19 mouse cellular contexts compared by ENCODE assay signal in genomic region chr7:79732622-79733021, GRCm38 (mm10). TPM values are rescaled to one million over a fixed set of nuclear protein-coding genes. Genes with fewer than 3 reads are reported as not detected.
DNase-seq lines count a peak whose midpoint lies in the region; TF ChIP-seq lines count a peak whose summit lies in the region.
"Had no signal": no experiment of that assay in that cellular context is flagged by ENCODE, and none has a peak within 500 bp of the region (broad histone marks: within the 10 kb centered on the region; RNA-seq: fewer than 3 reads in every experiment).

Plin1 (minus strand) TSS chr7:79732903.

- no peaks in the 10 kb centered on the region for H3K4me1 ChIP-seq in lung, adult 2 months (ENCODE audit: control insufficient read depth, insufficient read depth, low read length)
- H3K4me1 ChIP-seq in small intestine, adult 2 months (ENCODE audit: control insufficient read depth, insufficient read depth, insufficient read length, low read length), result peaks cover 16% of the 10 kb centered on the region
- H3K4me1 ChIP-seq: forebrain, embryonic 15.5 days; heart, embryonic 12.5 days; hindbrain, embryonic 10.5 days; liver, embryonic 13.5 days; neural tube, embryonic 12.5 days had no signal

- intact Hi-C loops in heart, postnatal 10 days (cut with DNase I), result no loop called here
- intact Hi-C loops in heart, postnatal 14 days (cut with DNase I), result no loop called here

- H3K36me3 ChIP-seq in small intestine, adult 2 months (ENCODE audit: control insufficient read depth, insufficient read depth, low read length), result peaks cover 13% of the 10 kb centered on the region
- H3K36me3 ChIP-seq: liver, embryonic 13.5 days had no signal

- TF ChIP-seq CTCF in lung, adult 2 months (IDR thresholded peaks at IDR 0.05; ENCODE audit: insufficient read depth, low read length), result no peak
- TF ChIP-seq CTCF in small intestine, adult 2 months (IDR thresholded peaks at IDR 0.05; ENCODE audit: extremely low read depth, insufficient read length, insufficient replicate concordance, low read depth, low read length), result no peak

- DNase-seq in heart, postnatal 10 days, result no peak
- no peak for DNase-seq in heart, postnatal 14 days
- peak; percentile 40 for DNase-seq in adrenal gland, postnatal 25 days
- no peak for DNase-seq in lung, adult 2 months
- DNase-seq in testis, postnatal 14 days (ENCODE audit: low spot score), result no peak
- no peak for DNase-seq in urinary bladder, adult 18-20 months (ENCODE audit: low spot score in 2 of 2)
- DNase-seq: cerebellum, postnatal 14 days; left cerebral cortex, postnatal 4 days; liver, embryonic 13.5 days; right cerebral cortex, postnatal 25 days had no signal

- TF ChIP-seq POLR2A in lung, adult 2 months (IDR thresholded peaks at IDR 0.05; ENCODE audit: borderline replicate concordance, extremely low read depth, low read depth, low read length), result no peak
- TF ChIP-seq POLR2A in small intestine, adult 2 months (IDR thresholded peaks at IDR 0.05; ENCODE audit: low read depth, low read length), result no peak

- H3K4me3 ChIP-seq in lung, adult 2 months (replicated peaks; ENCODE audit: extremely low read depth, low read depth, low read length), result no peak within 1 kb of the TSS
- H3K4me3 ChIP-seq in small intestine, adult 2 months (ENCODE audit: low read depth, low read length), result no peak within 1 kb of the TSS
- H3K4me3 ChIP-seq: forebrain, embryonic 15.5 days; heart, embryonic 12.5 days; hindbrain, embryonic 10.5 days; liver, embryonic 13.5 days; megakaryocyte, embryonic 14.5 days; neural tube, embryonic 12.5 days had no signal

- 50% methylated on average over 4 of the region's 4 CpGs for WGBS in lung, adult 2 months
- 80% methylated on average over 4 of the region's 4 CpGs for WGBS in small intestine, adult 2 months

- peak within 1 kb of the TSS; percentile 74 for H3K27ac ChIP-seq in small intestine, adult 2 months (ENCODE audit: insufficient read depth, low read depth, low read length)
- H3K27ac ChIP-seq: forebrain, embryonic 15.5 days; hindbrain, embryonic 10.5 days; kidney, postnatal 0 days; liver, embryonic 13.5 days; neural tube, embryonic 12.5 days had no signal

- H3K27me3 ChIP-seq in small intestine, adult 2 months (ENCODE audit: control insufficient read depth, insufficient read depth, low read length), result no peaks in the 10 kb centered on the region
- H3K27me3 ChIP-seq: forebrain, embryonic 15.5 days; neural tube, embryonic 12.5 days had no signal

RNA-seq across cellular contexts. Expression of gene Plin1, which starts in this region (rescaled TPM):
- total RNA-seq in heart, postnatal 10 days (2021), result 10 to 100 TPM; 24.0 to 76.0 TPM
- total RNA-seq in heart, postnatal 14 days (2021), result 10 to 100 TPM in 1 of 2 experiments, 1 to 10 TPM in 1; 5.0 to 24.7 TPM
- 312 and 334 TPM in 2 replicates for total RNA-seq in adrenal gland, postnatal 25 days (2021)
- 48.1 and 83.8 TPM in 2 replicates for polyA plus RNA-seq in lung, adult 2 months (2012; rRNA removed)
- 1.5 and 4.5 TPM in 2 replicates for polyA plus RNA-seq in small intestine, adult 2 months (2012; rRNA removed)
- total RNA-seq: left cerebral cortex, postnatal 4 days had no signal
- polyA plus RNA-seq: C2C12; forebrain, embryonic 15.5 days; heart, embryonic 12.5 days; hindbrain, embryonic 10.5 days; intestine, embryonic 14.5 days; liver, embryonic 13.5 days; neural tube, embryonic 12.5 days had no signal
